Mouse (Mus musculus) heart, embryonic 13.5 days (tissue): ENCODE data around the gene Noc3l. TPM values are rescaled to one million over a fixed set of nuclear protein-coding genes. Genes with fewer than 3 reads are reported as not detected.

Experiments
- ATAC-seq: fragments of 200-750 bp; cut with Nextera tagmentation; 2 replicates; pipeline ENCODE4 v1.8.0; 2017; ENCODE audit warnings: moderate TSS enrichment; ENCODE audit not compliant: insufficient number of reproducible peaks, low FRiP score, low TSS enrichment; ENCODE audit errors: extremely low read depth
- H3K27ac ChIP-seq: fragments of 300-500 bp; sonication (generic); replicated peaks from 2 replicates; pipeline ENCODE4 v1.5.1; 2015; ENCODE audit warnings: moderate library complexity, mild to moderate bottlenecking, inconsistent platforms
- H3K27me3 ChIP-seq: fragments of 300-500 bp; sonication (generic); replicated peaks from 2 replicates; pipeline ENCODE4 v1.6.1; 2015; ENCODE audit warnings: mild to moderate bottlenecking, inconsistent platforms
- H3K36me3 ChIP-seq: fragments of 300-500 bp; sonication (generic); 2 replicates; pipeline ENCODE4 v1.6.1; 2015; ENCODE audit warnings: mild to moderate bottlenecking, inconsistent platforms
- H3K4me1 ChIP-seq: fragments of 300-500 bp; sonication (generic); 2 replicates; pipeline ENCODE4 v1.6.1; 2015; ENCODE audit warnings: inconsistent platforms
- H3K4me2 ChIP-seq: fragments of 300-500 bp; sonication (generic); 2 replicates; pipeline ENCODE4 v1.6.1; 2015; ENCODE audit warnings: inconsistent platforms, mild to moderate bottlenecking, moderate library complexity
- H3K4me3 ChIP-seq: fragments of 300-500 bp; sonication (generic); 2 replicates; pipeline ENCODE4 v1.5.1; 2015; ENCODE audit warnings: moderate library complexity, mild to moderate bottlenecking, inconsistent platforms
- H3K9ac ChIP-seq: fragments of 300-500 bp; sonication (generic); 2 replicates; pipeline ENCODE4 v1.6.1; 2015; ENCODE audit warnings: inconsistent platforms, mild to moderate bottlenecking, moderate library complexity
- H3K9me3 ChIP-seq: fragments of 300-500 bp; sonication (generic); 2 replicates; pipeline ENCODE4 v1.6.1; 2016; ENCODE audit warnings: inconsistent platforms
- WGBS: fragments of 180-500 bp; shearing (Covaris S2); methylation state at CpG from one replicate; pipeline ENCODE4 v1.1.7; 2015; ENCODE audit warnings: mixed read lengths; 5-methylcytosine and 5-hydroxymethylcytosine counted together
- polyA plus RNA-seq: library from polyadenylated mRNA; unstranded; fragments of >200 nt; fragmentation: Nextera tagmentation; extraction: Ambion mirVana; gene quantifications from 2 replicates; pipeline ENCODE4 v1.2.1, GENCODE M21; 2015

The Noc3l gene
- 4.0 and 4.1 TPM in 2 replicates for polyA plus RNA-seq

- Histone ChIP-seq H3K27ac (peak within 1 kb of the TSS; percentile 73), H3K4me2 (peak within 1 kb of the TSS; percentile 81), H3K9ac (peak within 1 kb of the TSS; percentile 91), H3K4me3 (peak within 1 kb of the TSS; percentile 92), H3K27me3 (no peaks in the 10 kb centered on the region), H3K4me1 (peaks cover 16% of the 10 kb centered on the region), H3K36me3 (peaks cover 24% of the 10 kb centered on the region), H3K9me3 (no peaks in the 10 kb centered on the region)
- WGBS, result under 1% methylated on average over 38 of the region's 38 CpGs
- ATAC-seq, result peak; percentile 74
These were observed at the start of gene Noc3l for GRCm38 (mm10) chr19:38818766-38819426. Gene Noc3l, minus strand, starts transcription at chr19:38819237.

- Histone ChIP-seq H3K4me3 (no peak overlapping the region), H3K36me3 (peaks cover 6% of the 10 kb centered on the region; the same call in 1 of the 2 replicates), H3K27ac (no peak overlapping the region), H3K4me1 (0 out of 2 replicates have a peak, but pooled peaks cover 2% of the 10 kb centered on the region), H3K27me3 (no peaks in the 10 kb centered on the region), H3K4me2 (no peak overlapping the region), H3K9me3 (no peaks in the 10 kb centered on the region), H3K9ac (no peak overlapping the region)
- WGBS, result 90% methylated on average over 6 of the region's 6 CpGs
- no peak for ATAC-seq
These were observed 43.5 kb upstream of the Noc3l start for GRCm38 (mm10) chr19:38862523-38862922.

GRCm38 (mm10) chr19:38858224-38858623, 39.2 kb upstream of the Noc3l start:
- no peak for ATAC-seq
- H3K9me3 ChIP-seq, result no peaks in the 10 kb centered on the region
- WGBS, result 92% methylated on average over 3 of the region's 3 CpGs
- no peak overlapping the region for H3K9ac ChIP-seq
- H3K36me3 ChIP-seq, result no peaks in the 10 kb centered on the region
- no peak overlapping the region for H3K4me2 ChIP-seq
- no peak overlapping the region for H3K27ac ChIP-seq
- H3K4me3 ChIP-seq, result no peak overlapping the region
- H3K4me1 ChIP-seq, result peaks cover 22% of the 10 kb centered on the region
- no peaks in the 10 kb centered on the region for H3K27me3 ChIP-seq

GRCm38 (mm10) chr19:38846373-38846772, 27.3 kb upstream of the Noc3l start:
- ATAC-seq, result no peak
- WGBS, result 73% methylated on average over 2 of the region's 2 CpGs
- H3K9me3 ChIP-seq, result no peaks in the 10 kb centered on the region
- no peaks in the 10 kb centered on the region for H3K4me1 ChIP-seq
- H3K4me2 ChIP-seq, result no peak overlapping the region
- H3K9ac ChIP-seq, result no peak overlapping the region
- H3K27ac ChIP-seq, result no peak overlapping the region
- no peaks in the 10 kb centered on the region for H3K36me3 ChIP-seq
- no peak overlapping the region for H3K4me3 ChIP-seq
- H3K27me3 ChIP-seq, result no peaks in the 10 kb centered on the region

GRCm38 (mm10) chr19:38844817-38845216, 25.8 kb upstream of the Noc3l start:
- Histone ChIP-seq H3K4me3 (no peak overlapping the region), H3K4me2 (no peak overlapping the region), H3K9me3 (no peaks in the 10 kb centered on the region), H3K36me3 (no peaks in the 10 kb centered on the region), H3K9ac (no peak overlapping the region), H3K27ac (no peak overlapping the region), H3K4me1 (no peaks in the 10 kb centered on the region), H3K27me3 (no peaks in the 10 kb centered on the region)
- ATAC-seq, result no peak
- WGBS, result 75% methylated on average over 5 of the region's 5 CpGs

- peak overlapping the region; percentile 92 for H3K27ac ChIP-seq
- peaks cover 18% of the 10 kb centered on the region for H3K4me1 ChIP-seq
- H3K4me3 ChIP-seq, result peak overlapping the region; percentile 90
- WGBS, result under 1% methylated on average over 53 of the region's 54 CpGs
- H3K27me3 ChIP-seq, result no peaks in the 10 kb centered on the region
- no peaks in the 10 kb centered on the region for H3K9me3 ChIP-seq
- peak; percentile 25; the same call in 1 of the 2 replicates for ATAC-seq
- H3K36me3 ChIP-seq, result no peaks in the 10 kb centered on the region
- H3K9ac ChIP-seq, result peak overlapping the region; percentile 92
- H3K4me2 ChIP-seq, result peak overlapping the region; percentile 70
These were observed 18.2 kb upstream of the Noc3l start for GRCm38 (mm10) chr19:38837171-38837641.

GRCm38 (mm10) chr19:38836438-38837170, 17.6 kb upstream of the Noc3l start, which contains the start of gene Tbc1d12:
Gene Tbc1d12, plus strand, starts transcription at chr19:38836579.
- H3K36me3 ChIP-seq, result no peaks in the 10 kb centered on the region
- peak; percentile 84 for ATAC-seq
- no peaks in the 10 kb centered on the region for H3K9me3 ChIP-seq
- under 1% methylated on average over 99 of the region's 101 CpGs for WGBS
- H3K4me3 ChIP-seq, result peak within 1 kb of the TSS; percentile 90
- H3K4me1 ChIP-seq, result peaks cover 18% of the 10 kb centered on the region
- peak within 1 kb of the TSS; percentile 92 for H3K27ac ChIP-seq
- peak within 1 kb of the TSS; percentile 92 for H3K9ac ChIP-seq
- H3K27me3 ChIP-seq, result no peaks in the 10 kb centered on the region
- peak within 1 kb of the TSS; percentile 70 for H3K4me2 ChIP-seq

GRCm38 (mm10) chr19:38836084-38836437, 17.0 kb upstream of the Noc3l start:
- peak overlapping the region; percentile 92 for H3K9ac ChIP-seq
- H3K9me3 ChIP-seq, result no peaks in the 10 kb centered on the region
- peak overlapping the region; percentile 70 for H3K4me2 ChIP-seq
- no peaks in the 10 kb centered on the region for H3K36me3 ChIP-seq
- WGBS, result 20% methylated on average over 10 of the region's 10 CpGs
- no peaks in the 10 kb centered on the region for H3K27me3 ChIP-seq
- peak overlapping the region; percentile 92 for H3K27ac ChIP-seq
- ATAC-seq, result no peak
- H3K4me3 ChIP-seq, result peak overlapping the region; percentile 90
- peaks cover 18% of the 10 kb centered on the region for H3K4me1 ChIP-seq

GRCm38 (mm10) chr19:38833224-38833623, 14.2 kb upstream of the Noc3l start:
- Histone ChIP-seq H3K9ac (no peak overlapping the region), H3K4me1 (peaks cover 14% of the 10 kb centered on the region), H3K4me3 (no peak overlapping the region), H3K27ac (no peak overlapping the region), H3K4me2 (no peak overlapping the region), H3K9me3 (no peaks in the 10 kb centered on the region), H3K27me3 (no peaks in the 10 kb centered on the region), H3K36me3 (no peaks in the 10 kb centered on the region)
- no peak for ATAC-seq
- WGBS, result 50% methylated on average over 1 of the region's 1 CpGs

GRCm38 (mm10) chr19:38820186-38820804, 1.3 kb upstream of the Noc3l start:
- no peak for ATAC-seq

GRCm38 (mm10) chr19:38819427-38819802, 378 bp upstream of the Noc3l start:
- peak overlapping the region; percentile 81 for H3K4me2 ChIP-seq
- peaks cover 19% of the 10 kb centered on the region for H3K36me3 ChIP-seq
- H3K9ac ChIP-seq, result peak overlapping the region; percentile 91
- H3K9me3 ChIP-seq, result no peaks in the 10 kb centered on the region
- ATAC-seq, result no peak
- H3K4me3 ChIP-seq, result peak overlapping the region; percentile 92
- 12% methylated on average over 16 of the region's 16 CpGs for WGBS
- H3K27me3 ChIP-seq, result no peaks in the 10 kb centered on the region; the same call in 1 of the 2 replicates
- peaks cover 16% of the 10 kb centered on the region for H3K4me1 ChIP-seq
- H3K27ac ChIP-seq, result peak overlapping the region; percentile 73

More at GRCm38 (mm10) chr19:38820186-38820804, 1.3 kb upstream of the Noc3l start:
- H3K4me1 ChIP-seq, result peaks cover 16% of the 10 kb centered on the region
- H3K9ac ChIP-seq, result no peak overlapping the region
- H3K36me3 ChIP-seq, result peaks cover 10% of the 10 kb centered on the region
- peak overlapping the region; percentile 22 for H3K4me2 ChIP-seq
- WGBS, result 48% methylated on average over 4 of the region's 4 CpGs
- H3K27ac ChIP-seq, result 0 out of 2 replicates have a peak overlapping the region, but pooled peaks have one; percentile 20
- no peaks in the 10 kb centered on the region; the same call in 1 of the 2 replicates for H3K27me3 ChIP-seq
- no peaks in the 10 kb centered on the region for H3K9me3 ChIP-seq
- no peak overlapping the region for H3K4me3 ChIP-seq
